Mouse (Mus musculus) spleen, adult 18-20 months (tissue): ENCODE results near the gene Trim61.
A peak's percentile ranks its signal among the peaks of the same experiment; 100 is the strongest.
"Not testable (repeated sequence)": the region's sequence is repeated elsewhere in the genome, so short reads cannot be mapped to it uniquely, and the experiment has no call there.

Experiments used
- DNase-seq, 2 experiments: peaks; one replicate each; pipeline ENCODE4 v3.0.0; 2022; ENCODE audit warnings: mixed read lengths in 2 of 2

Gene Trim61

GRCm38 (mm10) chr8:65018423-65018822, at the start of gene Trim61, which contains the start of gene Trim60:
Gene Trim61, minus strand, starts transcription at chr8:65018523.
Gene Trim60, minus strand, starts transcription at chr8:65018584.
- no peak for DNase-seq

- no peak for DNase-seq
Measured at GRCm38 (mm10) chr8:65067694-65068472, 49.6 kb upstream of the Trim61 start.

GRCm38 (mm10) chr8:65067031-65067430, 48.7 kb upstream of the Trim61 start:
- no peak for DNase-seq

GRCm38 (mm10) chr8:65065622-65066021, 47.3 kb upstream of the Trim61 start:
- DNase-seq, result no peak

- no peak for DNase-seq
Measured at GRCm38 (mm10) chr8:65064071-65064470, 45.7 kb upstream of the Trim61 start.

DNA sequence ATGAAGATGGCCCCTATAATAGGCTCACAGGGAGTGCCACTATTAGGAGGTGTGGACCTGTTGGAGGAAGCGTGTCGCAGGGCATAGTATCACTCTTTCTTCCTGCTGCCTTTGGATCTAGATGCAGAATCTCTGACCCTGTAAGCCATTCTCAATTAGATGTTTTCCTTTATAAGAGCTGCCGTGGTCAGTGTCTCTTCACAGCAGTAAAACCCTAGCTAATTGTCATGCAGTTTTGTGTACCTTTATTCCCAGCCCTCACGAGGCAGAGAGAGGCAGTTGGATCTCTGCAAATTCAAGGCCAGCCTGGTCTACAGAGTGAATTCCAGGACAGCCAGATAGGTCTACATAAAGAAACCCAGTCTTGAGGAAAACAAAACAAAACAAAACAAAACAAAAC, 43.9 kb upstream of the Trim61 start:
- no peak for DNase-seq

DNA sequence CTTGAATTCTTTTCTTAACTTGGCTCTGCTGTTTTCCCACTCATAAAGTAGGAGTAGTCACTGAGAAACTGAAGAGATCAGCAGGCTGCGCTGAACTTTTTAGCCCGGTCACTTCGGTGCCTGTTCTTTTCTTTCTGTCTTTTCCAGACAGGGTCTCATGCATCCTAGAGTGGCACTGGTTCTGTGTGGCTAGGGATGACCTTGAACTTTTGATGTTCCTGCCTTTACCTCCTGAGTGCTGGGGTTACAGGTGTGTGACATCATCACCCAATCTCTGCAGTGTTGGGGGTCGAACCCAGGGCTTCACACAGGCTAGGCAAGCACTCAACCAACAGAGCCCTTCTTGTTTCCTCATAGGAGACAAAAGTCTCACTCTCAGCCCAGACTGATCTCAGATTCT, 38.4 kb upstream of the Trim61 start:
- no peak for DNase-seq

- no peak for DNase-seq
Measured at GRCm38 (mm10) chr8:65053968-65054367, 35.6 kb upstream of the Trim61 start.

DNA sequence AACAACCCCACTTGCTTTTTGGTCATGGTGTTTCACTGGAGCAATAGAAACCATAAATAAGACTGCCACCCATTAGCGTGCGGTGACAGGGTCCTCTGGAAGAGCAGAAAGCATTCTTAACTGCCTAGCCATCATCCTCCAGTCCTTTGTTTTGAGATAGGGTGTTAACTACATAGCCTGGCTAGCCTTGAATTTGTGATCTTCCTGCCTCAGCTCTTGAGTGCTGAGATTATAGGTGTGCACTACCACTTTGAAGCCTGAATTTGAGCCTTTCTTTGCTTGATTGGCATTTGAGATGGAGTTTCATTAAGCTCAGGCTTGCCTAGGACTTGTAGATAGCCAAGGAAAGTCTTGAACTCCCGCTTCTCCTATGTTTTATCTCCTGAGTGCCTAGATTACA, 35.2 kb upstream of the Trim61 start:
- no peak for DNase-seq

- no peak for DNase-seq
Measured at GRCm38 (mm10) chr8:65047801-65048200, 29.5 kb upstream of the Trim61 start.

DNA sequence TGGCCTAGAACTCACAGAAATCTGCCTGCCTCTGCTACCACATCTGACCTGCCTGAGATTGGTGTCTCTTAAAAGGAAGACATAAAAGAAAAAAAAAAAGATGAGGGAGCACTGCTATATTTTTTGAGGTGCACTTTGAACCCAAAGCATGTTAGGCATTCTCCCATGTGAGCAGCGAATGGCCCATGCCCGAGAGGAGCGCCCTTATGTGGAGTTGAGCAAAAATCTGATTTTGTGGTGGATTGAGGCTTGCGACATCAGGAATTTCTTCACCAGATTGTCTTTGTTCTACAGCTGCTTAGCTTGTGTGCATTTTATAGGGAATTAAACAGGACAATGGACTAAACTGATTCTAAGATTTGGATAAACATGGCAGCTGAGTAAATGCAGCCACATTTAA, 28.9 kb upstream of the Trim61 start:
- no peak for DNase-seq

DNA sequence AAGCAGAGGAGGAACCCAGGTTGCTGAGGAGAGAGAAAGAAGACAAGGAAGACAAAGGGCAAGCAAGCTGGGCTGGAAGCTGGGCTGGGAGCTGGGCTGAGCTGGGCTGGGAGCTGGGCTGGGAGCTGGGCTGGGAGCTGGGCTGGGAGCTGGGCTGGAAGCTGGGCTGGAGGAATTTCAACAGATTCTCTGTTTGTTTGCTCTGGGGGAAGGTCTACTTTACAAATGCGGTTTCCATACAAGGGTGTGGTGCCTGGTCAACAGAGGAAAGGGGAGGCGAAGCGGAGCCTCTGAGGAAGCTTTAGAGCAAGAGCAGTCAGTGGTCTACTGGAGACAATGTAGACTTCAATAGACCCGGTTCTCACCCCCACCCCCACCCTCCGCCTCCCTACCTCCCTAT, 28.2 kb upstream of the Trim61 start:
- DNase-seq, result no peak

- no peak for DNase-seq
Measured at GRCm38 (mm10) chr8:65037117-65037533, 18.8 kb upstream of the Trim61 start, which contains the start of gene Apela. Gene Apela, minus strand, starts transcription at chr8:65037336.

DNA sequence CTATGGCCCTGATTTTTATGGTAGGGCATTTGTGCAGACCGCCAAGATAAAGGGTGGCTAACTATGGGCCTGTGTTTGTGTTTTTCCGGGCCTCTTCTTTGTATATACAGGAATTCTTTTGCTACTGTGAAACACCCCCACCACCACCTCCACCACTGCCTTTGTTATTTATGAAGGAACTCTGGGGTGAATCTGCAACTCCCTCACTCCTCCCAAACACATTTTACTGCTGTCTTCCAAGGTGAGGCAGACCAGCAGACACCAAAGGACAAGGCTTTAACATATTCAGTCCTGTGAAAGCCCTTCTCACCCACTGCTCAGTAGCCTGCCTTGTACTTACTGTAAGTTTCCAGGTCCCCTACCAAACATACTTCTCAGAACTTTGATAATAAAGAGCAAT, 15.8 kb upstream of the Trim61 start:
- DNase-seq, result no peak

- no peak for DNase-seq
Measured at GRCm38 (mm10) chr8:65033056-65033455, 14.7 kb upstream of the Trim61 start.

DNA sequence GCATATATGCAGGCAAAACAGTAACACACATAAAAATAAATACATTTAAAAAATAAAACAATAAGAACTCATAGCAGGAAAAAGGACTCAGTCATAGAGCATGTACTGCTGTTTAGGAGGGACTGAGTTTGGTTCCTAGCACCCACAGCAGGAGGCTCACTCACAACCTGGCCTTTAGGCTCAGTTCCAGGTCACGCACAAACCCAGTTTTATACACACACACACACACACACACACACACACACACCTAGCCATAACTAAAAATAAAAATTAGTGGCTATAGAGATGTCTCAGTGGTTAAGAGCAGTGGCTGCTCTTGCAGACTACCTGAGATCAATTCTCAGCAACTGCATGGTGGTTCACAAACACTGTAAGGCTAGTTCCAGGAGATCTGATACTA, 13.8 kb upstream of the Trim61 start:
- DNase-seq, result no peak

DNA sequence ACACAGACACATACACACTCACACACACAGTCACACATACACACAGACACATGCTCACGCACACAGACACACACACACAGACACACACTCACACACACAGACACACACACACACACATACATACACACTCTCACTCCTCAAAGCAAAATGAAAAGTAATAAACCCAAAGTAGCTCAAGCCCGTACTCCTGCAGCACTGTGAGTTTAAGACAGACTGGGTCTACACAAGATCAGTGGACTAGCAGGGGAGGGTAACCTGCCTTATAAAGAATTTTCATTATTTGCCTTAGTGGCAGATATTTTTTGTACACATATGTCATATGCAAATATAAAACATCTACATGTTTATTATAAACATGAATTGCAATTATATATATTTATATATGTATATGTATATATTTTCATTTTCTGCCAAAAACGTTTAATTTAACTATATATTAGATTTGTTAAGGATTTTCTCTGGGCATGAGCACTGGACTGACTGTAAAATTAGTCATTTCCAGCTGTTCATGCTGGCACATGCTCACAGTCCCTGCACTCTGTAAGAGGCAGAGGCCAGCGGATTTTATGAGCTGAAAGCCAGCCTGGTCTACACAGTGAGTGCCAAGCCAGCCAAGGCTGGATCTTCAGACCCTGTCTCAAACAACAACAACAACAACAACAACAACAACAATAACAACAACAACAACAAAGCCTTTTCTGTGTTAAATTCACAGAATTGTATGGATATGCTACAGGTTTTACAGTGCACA, 12.6 kb upstream of the Trim61 start:
- no peak for DNase-seq

DNA sequence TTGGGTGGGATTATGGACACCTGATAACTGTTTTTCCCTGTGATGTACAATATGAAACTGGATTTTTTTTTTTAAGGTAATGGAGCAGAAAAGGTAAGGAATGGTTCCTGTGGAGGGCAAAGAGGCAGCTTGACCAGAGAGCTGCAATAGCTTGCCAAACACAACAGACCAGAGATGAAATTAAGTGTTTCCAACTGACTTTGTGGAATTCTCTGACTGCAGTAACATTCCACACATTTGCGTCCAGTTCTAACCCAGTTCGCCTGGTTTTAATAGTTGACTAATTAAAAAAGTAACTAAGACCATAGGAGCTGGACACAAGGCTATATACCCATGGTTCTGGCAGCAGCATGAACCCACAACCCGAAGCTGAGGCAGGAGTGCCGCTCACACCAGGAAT, 11.5 kb upstream of the Trim61 start:
- DNase-seq, result no peak

DNA sequence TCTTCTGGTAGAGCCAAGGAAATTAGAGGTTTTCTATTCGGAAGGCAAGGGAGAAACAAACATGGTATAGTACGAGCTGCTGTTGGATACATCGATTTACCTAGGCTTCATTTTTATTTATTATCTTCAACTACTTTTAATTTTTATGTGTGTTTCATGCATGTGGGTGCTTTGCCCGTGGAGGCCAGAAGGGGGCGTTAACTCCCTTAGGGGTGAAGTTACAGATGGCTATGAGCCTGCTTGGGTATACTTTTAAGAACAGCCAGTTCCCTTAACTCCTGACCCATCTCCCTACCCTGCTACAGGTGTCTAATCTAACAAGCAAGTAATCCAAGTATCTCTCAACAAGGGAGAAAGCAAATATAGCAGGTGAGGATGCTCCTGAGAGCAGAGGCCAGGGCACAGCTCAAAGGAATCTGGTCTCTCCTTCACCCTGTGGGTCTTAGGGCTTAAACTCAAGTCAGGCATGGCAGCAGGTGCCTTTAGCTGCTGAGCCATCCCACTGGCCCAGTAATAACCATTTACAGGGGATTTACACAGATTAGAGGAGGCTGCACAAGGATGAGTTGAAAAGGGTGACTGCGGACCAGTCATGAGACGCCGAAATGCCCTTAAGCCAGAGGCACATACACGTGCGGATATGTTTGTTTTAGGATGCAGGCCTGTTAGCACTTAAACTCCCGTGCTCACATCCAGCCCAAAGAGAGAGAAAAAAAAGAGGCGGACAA, 10.8 kb upstream of the Trim61 start:
- no peak for DNase-seq

DNA sequence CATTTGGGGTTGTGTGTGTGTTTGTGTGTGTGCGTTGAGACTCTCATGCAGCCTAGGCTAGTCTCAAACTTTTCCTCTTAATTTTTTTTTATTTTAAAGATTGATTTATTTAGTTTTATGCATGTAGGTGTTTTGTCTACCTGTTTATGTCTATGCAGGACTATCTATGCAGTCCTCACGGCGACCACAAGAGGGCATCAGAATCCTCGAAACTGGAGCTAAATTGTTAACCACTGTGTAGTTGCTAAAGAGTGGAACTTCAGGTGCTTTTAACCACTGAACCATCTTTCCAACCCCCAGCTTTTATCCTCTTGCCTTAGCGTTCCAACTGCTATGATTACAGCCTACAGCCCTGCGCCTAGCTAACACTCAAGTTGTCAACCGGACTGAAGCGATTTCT, 4.2 kb upstream of the Trim61 start:
- peak in 1 of 2 experiments; percentile 53 for DNase-seq

- DNase-seq, result not testable (repeated sequence)
Measured at GRCm38 (mm10) chr8:65007616-65008015, 10.7 kb downstream of the Trim61 start.

DNA sequence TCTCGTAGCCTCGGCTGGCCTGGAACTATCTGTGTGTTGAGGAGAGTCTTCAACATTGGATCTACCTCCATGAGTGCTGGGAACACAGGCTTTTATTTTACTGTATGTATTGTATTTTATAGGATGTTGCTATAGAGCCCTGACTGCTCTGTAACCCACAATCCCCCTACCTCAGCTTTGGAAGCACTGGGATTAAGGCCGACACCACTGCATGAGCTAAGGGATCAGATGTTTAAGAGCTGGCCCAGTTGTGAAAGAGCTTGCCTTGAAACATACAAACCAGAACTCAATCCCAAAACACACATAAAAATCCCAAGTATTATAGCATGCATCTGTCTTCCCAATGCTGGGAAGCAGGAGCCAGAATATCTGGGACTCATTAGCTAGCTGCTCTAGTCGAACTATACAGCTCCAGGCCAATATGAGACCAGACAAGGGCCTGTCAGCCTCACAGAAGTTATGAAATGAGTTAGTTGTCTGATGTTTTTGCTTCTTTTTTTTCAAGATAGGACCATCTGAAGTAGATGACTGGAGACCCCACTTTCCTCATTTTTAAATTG, 19.4 kb downstream of the Trim61 start:
- DNase-seq, result no peak

GRCm38 (mm10) chr8:64987731-64988130, 30.6 kb downstream of the Trim61 start, which contains the start of gene Trim75:
Gene Trim75, minus strand, starts transcription at chr8:64987831.
- no peak for DNase-seq
